Mouse (Mus musculus) forelimb bud, embryonic 11.5 days (tissue): ENCODE data around the gene Psmg3.

Experiments
- DNase-seq: peaks from one replicate; pipeline ENCODE4 v3.0.0-alpha.2; 2012; ENCODE audit warnings: low read depth, low spot score

Psmg3 gene

GRCm38 (mm10) chr5:139815964-139816363, 10.7 kb downstream of the Psmg3 start:
- no peak for DNase-seq

- DNase-seq: no peak
These were observed 12.7 kb downstream of the Psmg3 start for GRCm38 (mm10) chr5:139813963-139814381.

- DNase-seq: no peak
These were observed 13.6 kb downstream of the Psmg3 start for GRCm38 (mm10) chr5:139813126-139813490.

- no peak for DNase-seq
These were observed 14.1 kb downstream of the Psmg3 start for GRCm38 (mm10) chr5:139812398-139813125.

GRCm38 (mm10) chr5:139811677-139812397, 14.8 kb downstream of the Psmg3 start:
- no peak for DNase-seq

GRCm38 (mm10) chr5:139809397-139809796, 17.3 kb downstream of the Psmg3 start:
- DNase-seq: no peak

GRCm38 (mm10) chr5:139805924-139806323, 20.8 kb downstream of the Psmg3 start:
- no peak for DNase-seq

GRCm38 (mm10) chr5:139804573-139805111, 22.0 kb downstream of the Psmg3 start:
- DNase-seq: no peak

GRCm38 (mm10) chr5:139804107-139804551, 22.6 kb downstream of the Psmg3 start:
- no peak for DNase-seq

- peak; percentile 57 for DNase-seq
These were observed 23.0 kb downstream of the Psmg3 start for GRCm38 (mm10) chr5:139803601-139804102.

- DNase-seq: no peak
These were observed 23.5 kb downstream of the Psmg3 start for GRCm38 (mm10) chr5:139803165-139803564.

GRCm38 (mm10) chr5:139801880-139802279, 24.8 kb downstream of the Psmg3 start:
- DNase-seq: no peak

GRCm38 (mm10) chr5:139801231-139801630, 25.5 kb downstream of the Psmg3 start:
- no peak for DNase-seq

- no peak for DNase-seq
These were observed 26.7 kb downstream of the Psmg3 start for GRCm38 (mm10) chr5:139799801-139800590.

GRCm38 (mm10) chr5:139799041-139799440, 27.6 kb downstream of the Psmg3 start:
- no peak for DNase-seq

GRCm38 (mm10) chr5:139798168-139798900, 28.4 kb downstream of the Psmg3 start:
- DNase-seq: no peak

GRCm38 (mm10) chr5:139797473-139798167, 29.1 kb downstream of the Psmg3 start:
- DNase-seq: peak; percentile 51

- DNase-seq: no peak
These were observed 29.8 kb downstream of the Psmg3 start for GRCm38 (mm10) chr5:139796900-139797299.

GRCm38 (mm10) chr5:139796001-139796620, 30.6 kb downstream of the Psmg3 start:
- DNase-seq: no peak

GRCm38 (mm10) chr5:139794938-139795337, 31.7 kb downstream of the Psmg3 start:
- no peak for DNase-seq
